Mouse (Mus musculus) heart, postnatal 0 days (tissue): ENCODE measurements around the gene Utp18.
A peak's percentile ranks its signal among the peaks of the same experiment; 100 is the strongest.

ENCODE experiments used
- CTCF ChIP-seq: IDR thresholded peaks from 2 replicates; pipeline ENCODE4 v1.5.1; 2016; ENCODE audit warnings: antibody characterized with exemption, control low read depth, low read depth
- EP300 ChIP-seq: IDR thresholded peaks from 2 replicates; pipeline ENCODE4 v1.6.1; 2016; ENCODE audit warnings: antibody characterized with exemption, low read depth

DNA sequence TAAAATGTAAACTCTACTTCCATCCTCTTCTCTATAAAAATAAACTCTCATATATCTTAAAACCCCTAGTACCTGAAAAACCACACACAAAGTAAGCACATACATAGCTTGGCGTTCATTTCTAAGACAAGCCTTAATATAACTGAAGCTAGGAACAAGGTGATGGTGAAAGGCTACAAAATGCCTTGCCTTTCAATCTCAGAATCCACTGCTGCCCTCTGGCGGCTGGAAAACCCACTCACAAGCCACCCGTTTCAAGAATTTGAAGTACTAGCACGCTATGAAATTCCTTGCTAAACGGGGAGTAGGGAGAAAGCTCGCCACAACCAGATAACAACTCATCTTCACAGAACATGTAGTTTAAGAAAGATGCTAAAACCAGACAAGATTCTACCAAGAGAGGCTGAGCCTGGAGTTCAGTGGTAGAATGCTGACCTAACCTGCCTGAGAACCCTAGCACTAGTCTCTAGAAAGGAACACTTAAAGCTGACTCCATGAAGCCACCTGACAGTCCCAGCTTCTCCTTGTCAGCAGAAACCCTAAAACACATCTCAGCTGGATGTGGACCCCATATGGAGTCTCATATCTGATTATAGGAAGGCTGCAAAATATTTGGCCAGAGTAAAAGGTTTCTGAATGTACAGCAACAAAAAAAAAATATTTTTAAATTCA is 29.1 kb downstream of the Utp18 start:
- TF ChIP-seq CTCF (peak; percentile 78), EP300 (no peak)
